Mouse (Mus musculus) small intestine, adult 2 months (tissue): ENCODE measurements around the gene 1110032A03Rik.

Experiments used
- CTCF ChIP-seq: fragments of 200-500 bp; IDR thresholded peaks from 2 replicates; pipeline ENCODE4 v1.5.1; 2012; ENCODE audit warnings: low read depth, mild to moderate bottlenecking, control low read depth, inconsistent platforms, low read length, moderate library complexity, mixed read lengths; ENCODE audit not compliant: insufficient replicate concordance, insufficient read length; ENCODE audit errors: extremely low read depth
- POLR2A ChIP-seq: fragments of 200-500 bp; IDR thresholded peaks from 2 replicates; pipeline ENCODE4 v1.6.1; 2012; ENCODE audit warnings: low read depth, mild to moderate bottlenecking, control low read depth, inconsistent platforms, low read length, moderate library complexity

DNA sequence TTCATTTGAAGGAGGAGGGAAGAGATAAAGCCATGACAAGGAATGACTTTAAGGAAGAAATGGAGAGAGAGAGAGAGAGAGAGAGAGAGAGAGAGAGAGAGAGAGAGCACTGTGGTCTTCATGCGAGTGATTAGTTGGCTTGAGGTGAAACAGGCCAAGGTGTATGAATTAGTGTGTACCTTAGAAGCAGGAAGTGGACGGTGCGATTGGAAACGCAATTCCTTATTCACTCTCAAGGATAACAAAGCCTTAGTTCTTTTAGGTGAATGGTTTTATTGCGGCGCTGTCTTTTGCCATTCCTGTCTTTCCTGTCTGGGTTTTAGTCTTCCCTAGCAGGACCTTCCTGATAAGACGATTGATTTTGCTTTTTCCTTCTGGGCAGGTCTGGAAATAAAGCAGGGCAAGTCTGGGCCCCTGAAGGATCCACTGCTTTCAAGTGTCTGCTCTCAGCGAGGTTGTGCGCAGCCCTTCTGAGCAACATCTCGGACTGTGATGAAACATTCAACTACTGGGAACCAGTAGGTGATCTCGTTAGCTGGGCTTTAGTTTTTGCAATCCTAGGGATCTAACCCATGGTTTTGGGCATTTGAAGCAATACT, 941 bp upstream of the 1110032A03Rik start:
- TF ChIP-seq CTCF = no peak
- no peak for TF ChIP-seq POLR2A
